Mouse (Mus musculus) adrenal gland, adult (tissue): ENCODE measurements at regions not wholly inside any gene's neighbourhood (a gene's known extent, or its start where the extent isn't known, plus 50 kb on each side); places are given as distances from the start of the nearest gene placed in this dataset.

Experiments used
- DNase-seq, 2 experiments: peaks; one replicate each; pipeline ENCODE4 v3.0.0; 2022 to 2023; ENCODE audit warnings: low spot score in 1 of 2; ENCODE audit not compliant: inconsistent age in 2 of 2

DNA sequence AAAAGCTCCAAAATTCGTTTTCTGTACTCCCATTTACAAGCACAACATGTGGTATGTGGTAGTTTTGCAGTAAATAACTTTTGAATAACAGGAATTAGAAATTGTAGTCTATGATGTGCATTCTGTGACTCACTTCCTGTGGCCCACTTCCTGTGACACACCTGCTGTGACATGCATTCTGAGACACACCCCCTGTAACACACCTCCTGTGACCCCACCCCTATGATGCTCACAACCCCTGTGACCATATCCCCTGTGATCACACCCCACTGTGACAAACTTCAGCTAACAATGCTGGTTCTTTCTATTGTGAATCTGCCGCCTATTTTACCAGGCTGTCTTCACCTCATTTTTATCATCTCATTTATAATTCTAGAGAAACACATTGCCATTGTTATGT is 536.9 kb upstream of the Zfp462 start:
- no peak for DNase-seq

DNA sequence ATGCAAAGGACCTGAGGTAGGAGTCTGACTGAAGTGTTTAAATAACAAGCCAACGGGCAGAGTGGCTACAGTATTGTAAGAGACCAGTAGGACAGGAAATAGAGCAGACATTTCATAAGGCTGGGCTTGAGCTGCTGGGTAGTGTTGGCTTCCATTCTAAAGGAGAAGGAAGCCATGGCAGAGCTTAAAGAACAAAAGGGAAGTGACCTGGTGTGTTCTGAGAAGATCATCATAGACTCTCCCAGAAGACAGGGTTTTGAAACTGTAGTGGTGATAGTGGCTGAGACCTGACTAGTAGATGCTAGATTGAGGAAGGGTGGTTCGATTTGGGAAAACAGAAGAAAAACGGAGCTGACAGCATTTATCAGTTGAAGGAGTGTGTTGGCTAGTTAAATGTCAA is 514.1 kb upstream of the Zfp462 start:
- DNase-seq, result no peak

DNA sequence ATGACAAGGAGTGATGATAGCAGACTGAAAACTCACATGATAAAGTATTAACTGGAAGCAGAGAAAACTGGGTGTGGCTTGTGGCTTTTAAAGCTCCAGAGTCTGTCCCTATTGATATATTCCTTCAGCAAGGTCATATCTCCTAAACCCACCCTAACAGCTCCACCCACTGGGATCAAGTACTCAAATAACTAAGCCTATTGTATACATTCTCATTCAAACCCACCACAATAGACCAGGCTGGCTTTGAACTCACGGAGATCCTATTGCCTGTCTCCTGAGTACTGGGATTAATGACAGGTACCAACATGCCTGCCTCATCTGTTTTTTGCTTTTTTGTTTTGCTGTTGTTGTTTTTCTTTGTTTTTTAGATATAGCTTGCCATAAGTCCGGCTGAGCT is 484.3 kb upstream of the Zfp462 start:
- DNase-seq, result no peak

DNA sequence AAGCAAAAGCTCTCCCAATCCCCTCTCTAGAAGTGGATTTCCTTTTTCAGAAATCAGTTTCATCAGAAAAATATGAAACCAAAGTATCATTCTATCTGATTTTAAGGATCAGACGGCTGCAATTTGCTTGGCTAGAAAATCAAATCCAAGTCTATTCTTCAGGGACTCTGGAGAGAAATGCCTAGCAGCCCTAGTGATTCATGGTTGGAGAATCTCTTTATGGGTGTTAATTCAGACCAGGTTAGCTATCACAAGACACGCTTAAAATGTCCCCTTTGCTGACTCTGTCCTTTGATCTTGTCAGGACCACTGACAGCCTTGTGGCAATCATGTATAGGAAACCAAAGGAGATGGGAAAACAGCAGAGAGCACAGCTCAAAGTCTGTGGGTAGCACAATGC is 475.7 kb upstream of the Zfp462 start:
- DNase-seq, result no peak

DNA sequence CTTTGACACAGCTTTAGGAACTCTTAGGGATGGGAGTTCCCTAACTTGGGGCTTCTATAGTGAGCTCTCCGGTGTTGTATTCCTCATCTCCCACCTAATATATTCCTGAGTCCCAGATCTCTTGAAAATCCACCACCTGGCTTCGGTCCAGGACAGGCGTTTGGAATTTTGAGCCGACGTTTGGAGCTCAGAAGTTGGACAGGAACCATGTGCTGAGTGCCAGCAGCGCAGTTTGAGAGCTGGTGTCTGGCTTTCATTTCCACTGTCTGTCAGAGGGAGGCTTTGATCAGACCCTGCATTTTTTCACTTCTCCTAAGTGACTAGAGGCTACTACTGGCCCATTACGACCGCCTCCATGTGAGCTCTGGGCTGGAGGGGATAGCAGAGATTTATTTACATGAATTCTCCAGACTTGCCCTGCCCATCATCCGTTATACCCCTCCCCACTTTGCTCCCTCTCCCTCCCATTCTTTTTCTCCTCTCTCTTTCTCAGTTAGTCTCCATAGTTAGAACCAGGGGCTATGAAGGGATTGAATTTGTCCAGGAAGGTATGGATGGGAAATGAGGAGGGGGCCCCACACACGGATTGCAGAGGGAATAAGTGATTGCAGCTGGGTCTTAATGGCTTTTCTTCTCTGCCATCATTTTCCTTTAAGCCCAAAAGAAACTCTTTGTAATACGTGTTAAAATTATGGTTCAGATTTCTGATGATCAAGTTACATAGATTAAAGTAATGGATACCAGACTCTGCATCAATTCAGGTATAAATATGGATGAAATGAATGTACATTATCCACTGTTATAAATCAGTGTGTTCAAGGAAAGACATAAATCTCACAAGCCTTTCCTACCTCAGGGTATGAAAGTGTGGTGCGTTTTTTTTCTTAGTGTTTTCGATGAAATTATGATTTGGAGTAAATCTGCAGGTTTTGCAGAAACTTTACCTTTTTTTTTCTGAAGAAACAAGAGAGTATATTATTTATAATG is 474.5 kb upstream of the Zfp462 start:
- DNase-seq, result peak in 1 of 2 experiments; percentile 30

DNA sequence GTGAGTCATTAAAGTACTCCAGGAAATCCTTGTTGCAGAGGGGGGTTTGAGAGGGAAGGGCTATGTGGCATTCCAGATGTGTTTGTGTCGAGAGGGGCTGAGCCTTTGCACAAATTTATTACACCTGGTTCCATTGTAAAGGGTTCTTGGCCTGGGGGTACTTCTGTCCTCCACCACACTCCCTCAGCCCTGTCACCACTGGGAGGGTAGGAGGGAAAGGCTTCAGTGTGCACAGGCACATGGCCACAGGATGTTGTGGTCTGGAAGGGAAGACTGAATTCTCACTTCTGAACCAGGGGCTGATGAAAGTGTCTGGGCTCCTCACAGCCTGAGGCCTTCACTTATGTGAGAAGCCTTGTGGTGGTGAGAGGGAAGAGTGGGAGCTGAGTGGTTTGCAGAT is 473.8 kb upstream of the Zfp462 start:
- DNase-seq, result no peak

DNA sequence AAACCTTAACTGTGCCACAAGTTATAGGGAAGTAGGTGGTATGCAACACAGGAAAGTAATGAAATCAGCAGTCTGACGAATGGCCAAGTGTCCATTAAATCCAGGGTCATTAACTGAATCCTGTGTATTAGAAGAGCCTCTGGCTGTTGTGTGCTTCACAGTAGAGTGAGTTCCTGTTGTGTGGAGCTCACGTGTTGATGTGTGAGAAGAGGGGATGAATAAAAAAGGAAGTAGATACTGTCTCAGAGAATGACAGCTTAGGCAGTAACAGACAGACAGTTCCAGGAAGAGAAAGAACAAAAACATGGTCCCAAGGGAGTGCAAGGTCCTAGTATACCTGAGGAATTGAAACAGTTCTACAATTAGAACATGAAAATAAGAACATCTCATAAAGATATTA is 463.1 kb upstream of the Zfp462 start:
- DNase-seq, result no peak

DNA sequence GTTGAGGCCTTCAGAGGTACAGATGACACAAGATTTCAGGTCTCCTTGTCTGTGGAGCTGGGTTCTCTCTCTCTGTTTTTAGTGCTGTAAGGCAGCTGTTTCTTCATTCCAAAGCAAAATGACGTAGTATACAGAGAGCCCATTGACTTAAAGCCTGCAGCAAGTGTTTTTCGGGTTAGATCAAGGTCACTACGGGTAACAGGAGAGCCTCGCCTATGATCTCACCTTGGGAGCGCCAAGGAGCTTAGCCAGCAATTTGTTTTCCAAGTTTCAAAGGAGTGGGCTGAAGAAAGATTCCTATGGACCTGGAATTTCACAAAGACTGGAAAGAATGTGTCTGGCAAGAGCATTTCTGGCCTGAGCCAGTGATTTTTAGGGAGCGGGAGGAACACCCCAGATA is 451.8 kb upstream of the Zfp462 start:
- DNase-seq, result peak in 1 of 2 experiments; percentile 44

DNA sequence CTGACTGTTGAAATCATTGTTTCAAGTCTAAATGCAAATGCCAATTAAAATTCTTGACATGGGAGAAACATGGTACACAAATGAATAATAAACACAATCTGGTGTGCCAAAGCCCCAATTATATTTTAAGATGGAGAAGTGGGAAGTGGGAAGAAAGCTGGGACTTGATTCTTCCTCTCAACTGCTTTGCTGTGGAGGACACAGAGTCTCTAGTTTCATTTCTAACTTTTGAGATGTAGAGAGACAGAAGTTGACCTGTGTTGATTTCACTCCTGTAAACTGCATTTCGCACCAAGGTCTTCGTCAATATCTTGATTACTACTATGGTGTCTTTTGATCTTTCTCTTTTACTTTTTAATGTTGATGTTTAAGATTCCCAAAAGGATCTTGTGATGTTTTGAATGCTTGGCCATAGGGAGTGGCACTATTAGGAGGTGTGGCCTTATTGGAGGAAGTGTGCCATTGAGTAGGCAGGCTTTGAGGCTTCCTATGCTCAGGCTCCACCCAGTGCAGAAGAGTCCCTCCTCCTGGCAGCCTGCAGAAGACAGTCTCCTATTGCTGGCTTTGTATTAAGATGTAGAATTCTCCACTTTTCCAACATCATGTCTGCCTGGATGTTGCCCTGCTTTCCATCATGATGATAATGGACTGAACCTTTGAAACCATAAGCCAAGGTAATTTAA is 447.4 kb upstream of the Zfp462 start:
- no peak for DNase-seq

DNA sequence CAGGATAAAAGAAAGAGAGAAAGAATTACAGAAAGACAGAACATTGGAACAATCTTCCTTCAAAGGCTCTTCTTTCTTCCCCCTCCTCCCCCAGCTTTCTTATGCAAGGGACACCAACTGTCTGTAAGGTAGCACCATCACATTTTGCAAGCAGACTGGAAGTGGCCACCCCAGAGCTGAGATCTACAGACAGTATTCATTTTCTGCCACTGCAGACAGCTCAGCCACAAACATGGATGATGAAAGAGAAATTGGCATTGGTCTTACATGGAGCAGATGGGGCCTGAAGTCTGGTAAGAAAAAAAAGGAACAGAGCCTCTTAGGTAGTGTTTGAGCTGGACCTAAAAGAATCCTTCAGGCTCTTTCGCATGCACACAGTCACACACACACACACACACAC is 428.9 kb upstream of the Zfp462 start:
- DNase-seq, result no peak

DNA sequence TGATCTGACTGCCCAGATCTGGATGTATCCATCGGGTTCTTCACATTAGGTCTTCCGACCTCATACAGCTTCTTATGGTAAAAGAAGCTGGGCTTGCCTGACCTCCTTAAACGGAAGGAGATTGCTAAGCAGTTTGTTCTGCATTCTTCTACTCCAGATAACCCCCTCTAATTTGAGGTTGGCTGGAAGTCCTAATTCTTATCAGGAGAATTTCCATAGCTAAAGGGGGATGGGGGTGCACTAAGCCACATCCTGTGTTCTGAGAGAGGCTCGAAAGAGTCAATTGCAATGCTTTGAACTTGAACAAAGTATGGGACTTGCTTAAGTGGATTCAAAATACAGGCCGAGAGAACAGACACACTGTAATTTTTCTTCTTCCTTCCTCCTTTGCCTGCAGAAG is 421.6 kb upstream of the Zfp462 start:
- DNase-seq, result no peak

DNA sequence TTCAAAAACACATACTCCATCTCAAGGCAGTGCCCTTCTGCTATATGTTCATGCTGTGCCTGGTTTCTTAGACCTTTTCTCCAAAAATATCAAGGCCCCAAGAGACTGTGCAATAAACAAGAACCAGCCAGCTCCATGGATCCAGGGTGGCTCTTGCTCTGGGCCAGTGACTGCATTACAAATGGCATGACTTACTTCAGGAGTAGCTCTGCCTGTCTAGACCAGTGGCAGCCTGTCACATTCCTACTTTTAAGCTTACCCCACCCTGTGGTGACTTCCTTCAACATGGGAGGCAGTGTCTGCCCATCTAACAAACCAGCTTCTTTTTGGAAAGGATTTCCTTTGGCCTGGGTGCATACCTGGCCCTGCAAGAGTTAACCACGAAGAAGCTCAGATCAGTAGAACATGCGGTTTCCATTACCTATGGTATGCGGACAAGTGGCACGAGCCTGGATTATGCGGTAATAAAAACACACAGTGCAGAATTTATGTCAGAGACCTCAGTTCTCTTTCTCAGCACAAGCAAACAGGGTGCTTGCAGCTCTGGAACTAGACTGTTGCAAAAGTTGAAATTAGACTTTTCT is 418.8 kb upstream of the Zfp462 start:
- DNase-seq, result no peak

DNA sequence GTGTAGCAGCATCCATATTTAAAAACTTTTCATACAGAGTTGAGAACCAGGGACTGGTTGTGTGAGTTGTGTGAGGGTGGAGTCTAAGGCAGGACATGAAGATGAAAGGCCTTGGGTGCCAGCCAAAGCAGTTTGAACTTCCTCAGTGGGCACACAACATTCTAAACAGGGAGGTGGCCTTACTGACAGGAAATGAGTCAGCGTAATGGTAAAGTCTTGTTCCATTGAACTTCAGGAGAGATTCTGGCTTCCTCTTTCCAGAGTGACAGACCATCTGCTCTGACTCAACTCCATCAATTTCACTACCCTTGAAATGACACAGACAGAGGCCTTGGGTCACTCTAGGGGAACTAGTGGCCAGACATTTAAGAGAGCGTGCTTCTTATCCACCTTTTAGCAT is 417.2 kb upstream of the Zfp462 start:
- DNase-seq, result peak; percentile 78 to 87

DNA sequence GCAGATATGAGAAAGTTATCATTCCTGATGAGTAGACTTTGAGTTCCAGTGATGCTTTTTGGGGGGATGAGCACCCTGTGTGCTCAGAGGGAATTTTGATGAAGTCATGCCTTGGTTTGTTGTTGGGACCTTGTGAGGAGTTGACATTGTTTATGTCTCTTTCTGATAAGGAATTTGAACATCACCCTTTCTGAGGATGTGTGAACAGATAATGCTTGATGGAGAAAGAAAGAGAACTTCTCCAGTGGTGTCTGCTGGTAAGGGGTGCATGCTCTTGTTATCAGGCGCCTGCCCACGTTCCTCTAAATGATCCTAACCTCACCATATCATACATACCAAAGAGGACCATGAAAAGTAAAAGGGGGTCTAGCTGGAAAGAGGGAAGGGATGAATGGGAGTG is 413.1 kb upstream of the Zfp462 start:
- DNase-seq, result no peak

DNA sequence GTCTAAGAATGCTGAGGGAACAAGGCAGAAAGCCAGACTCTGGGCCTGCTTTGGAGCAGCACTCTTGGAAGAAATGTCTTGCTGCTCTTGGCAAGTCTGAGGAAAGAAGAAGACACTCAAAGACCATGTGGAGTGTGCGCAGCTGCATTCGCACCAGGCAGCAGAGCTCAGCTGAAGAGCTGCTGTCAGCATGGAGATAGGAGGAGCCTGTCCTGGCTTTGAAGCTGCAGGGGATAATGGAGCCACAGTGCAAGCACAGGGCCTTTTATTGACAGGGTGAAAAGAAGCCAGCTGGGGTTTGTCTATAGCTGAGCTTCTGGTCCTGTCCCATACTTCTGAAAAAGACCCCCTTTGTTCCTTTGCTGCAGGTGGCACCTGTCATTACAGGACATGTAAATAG is 411.0 kb upstream of the Zfp462 start:
- no peak for DNase-seq

DNA sequence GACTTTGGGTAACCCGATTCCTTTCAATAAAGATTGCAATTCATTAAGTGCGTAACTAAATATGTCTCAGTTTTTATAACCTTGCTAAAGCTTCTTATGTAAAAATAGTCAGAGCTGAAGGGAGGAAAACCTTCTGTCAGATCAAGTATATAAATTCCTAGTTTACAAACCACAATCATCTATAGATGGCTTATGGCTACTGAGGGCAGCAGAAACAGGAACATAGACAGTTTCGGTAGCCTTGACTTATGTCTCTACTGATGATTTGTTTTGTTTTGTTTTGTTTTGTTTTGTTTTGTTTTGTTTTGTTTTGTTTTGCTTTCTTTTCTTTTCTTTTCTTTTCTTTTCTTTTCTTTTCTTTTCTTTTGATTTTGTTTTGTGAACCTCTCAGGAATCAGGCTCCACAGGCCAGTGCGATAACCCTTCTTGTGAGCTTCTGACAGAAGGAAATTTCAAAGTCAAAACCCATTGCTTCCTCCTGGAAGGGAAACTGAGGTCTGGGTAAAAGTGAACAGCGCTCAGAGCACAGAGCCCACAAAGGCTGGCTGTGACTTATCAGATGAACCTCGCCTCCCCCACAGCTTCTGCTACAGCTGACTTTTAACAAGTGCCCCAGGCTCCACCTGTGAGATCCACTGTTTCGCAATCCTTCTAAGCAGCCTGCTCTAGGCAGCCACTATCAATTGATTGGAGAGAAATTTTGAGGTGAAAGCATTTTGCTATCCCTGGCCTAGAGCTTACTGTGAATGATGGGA is 391.8 kb upstream of the Zfp462 start:
- no peak for DNase-seq

DNA sequence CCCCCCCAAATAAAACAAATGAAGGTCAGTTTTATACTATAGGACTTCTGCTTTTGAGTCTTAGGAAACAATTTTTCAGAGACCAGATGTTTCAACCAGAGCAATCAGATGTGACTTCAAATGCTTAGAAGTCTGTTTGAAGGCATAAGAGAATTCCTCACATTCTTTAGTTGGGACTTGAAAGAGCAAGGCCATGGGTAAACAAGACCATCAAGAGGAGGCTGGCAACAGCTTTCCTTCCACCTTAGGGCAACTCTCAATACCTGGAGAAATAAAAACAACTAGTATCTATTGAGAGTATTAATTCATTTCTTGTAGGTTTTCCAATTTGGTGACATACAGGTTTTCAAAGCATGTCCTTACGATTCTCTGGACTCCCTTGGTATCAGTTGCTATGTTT is 381.8 kb upstream of the Zfp462 start:
- DNase-seq, result no peak

DNA sequence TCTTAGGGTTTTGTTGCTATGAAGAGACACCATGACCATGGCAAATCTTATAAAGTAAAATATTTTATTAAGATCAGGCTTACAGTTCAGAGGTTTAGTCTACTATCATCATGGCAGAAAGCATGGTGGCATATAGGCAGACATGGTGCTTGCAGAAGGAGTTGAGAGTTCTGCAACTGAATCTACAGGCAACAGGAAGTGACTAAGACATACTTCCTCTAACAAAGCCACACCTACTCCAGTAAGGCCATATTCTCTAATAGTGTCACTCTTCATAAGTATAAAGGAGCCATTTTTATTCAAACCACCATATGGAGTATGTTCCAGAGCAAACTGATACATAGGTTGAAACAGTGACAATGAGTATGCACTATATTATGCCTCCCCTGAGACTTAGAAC is 371.7 kb upstream of the Zfp462 start:
- no peak for DNase-seq

DNA sequence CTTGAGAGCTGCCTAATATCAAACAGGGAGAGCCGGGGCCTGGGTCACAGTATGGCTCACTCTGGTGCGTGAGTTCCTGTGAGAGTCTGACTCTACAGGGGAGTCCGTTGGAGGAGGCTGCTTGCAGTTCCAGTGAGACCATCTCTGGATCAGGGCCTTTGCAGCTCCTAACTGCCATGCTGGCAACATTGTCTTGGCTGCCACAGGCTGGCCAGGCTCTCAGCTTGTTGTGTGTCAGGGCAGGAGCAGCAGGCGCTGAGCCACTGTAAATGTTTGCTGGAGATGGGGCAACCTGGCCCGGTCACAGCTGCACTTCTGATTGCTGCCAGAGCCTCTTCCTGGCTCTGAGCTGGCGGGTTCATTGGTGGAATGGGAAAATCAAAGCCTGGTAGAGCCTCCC is 357.7 kb upstream of the Zfp462 start:
- no peak for DNase-seq

DNA sequence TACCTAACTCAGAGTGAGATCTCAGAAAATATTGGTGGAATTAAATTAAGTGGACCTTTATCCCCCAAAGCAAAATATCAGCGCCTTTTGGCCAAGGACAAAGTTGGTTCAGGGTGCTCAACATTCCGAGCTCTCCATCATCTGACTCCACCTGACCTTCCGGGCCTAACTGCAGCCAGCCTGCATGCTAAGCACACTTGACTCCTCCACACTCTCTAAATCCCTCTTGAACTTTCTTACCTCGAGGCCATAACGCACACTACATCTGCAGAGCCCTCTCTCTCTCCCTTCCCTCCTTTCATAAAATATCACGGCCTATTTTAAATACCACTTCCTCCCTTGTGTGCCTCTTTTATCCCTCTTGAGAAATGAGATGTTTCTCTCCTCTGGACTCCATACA is 356.1 kb upstream of the Zfp462 start:
- DNase-seq, result no peak
